Mouse (Mus musculus) heart, adult 8-10 months (tissue): Measurements from ENCODE around the gene Trim29. TPM values are rescaled to one million over a fixed set of nuclear protein-coding genes. Genes with fewer than 3 reads are reported as not detected.

Experiments used
- DNase-seq: peaks from one replicate; pipeline ENCODE4 v3.0.0; 2022; ENCODE audit warnings: low spot score
- total RNA-seq, 4 experiments: library from RNA; stranded (reverse); gene quantifications; 2 replicates each; pipeline ENCODE4 v1.2.4; 2022

Gene Trim29
- total RNA-seq, 4 experiments from 2014 or later = not detected

GRCm38 (mm10) chr9:43384400-43384799 is 73.8 kb downstream of the Trim29 start:
- DNase-seq = no peak

Other genes starting within 250 kb of the Trim29 start
- 100 to 1,000 TPM; 132 to 160 (median 141) TPM for gene Arhgef12, start 203.6 kb upstream of the Trim29 start, total RNA-seq
- 1 to 10 TPM; 3.9 to 7.5 (median 6.6) TPM for gene Tmem136, start 194.3 kb upstream of the Trim29 start, total RNA-seq
- gene Pou2f3, start 100.5 kb upstream of the Trim29 start, total RNA-seq = not detected
- gene Oaf, start 70.9 kb upstream of the Trim29 start, total RNA-seq = 10 to 100 TPM in 1 of 4 experiments, 1 to 10 TPM in 3; 8.9 to 10.2 (median 9.0) TPM